Mouse (Mus musculus) gastrocnemius, adult 2 months (tissue): Measurements from ENCODE around the gene Rfpl4. TPM values are rescaled to one million over a fixed set of nuclear protein-coding genes. Genes with fewer than 3 reads are reported as not detected.
"Not testable (repeated sequence)": the region's sequence is repeated elsewhere in the genome, so short reads cannot be mapped to it uniquely, and the experiment has no call there.

Experiments used
- DNase-seq: peaks from one replicate; pipeline ENCODE4 v3.0.0; 2022
- H3K27ac ChIP-seq: fragments of 200-600 bp; 2 replicates; pipeline ENCODE4 v1.8.1; 2022; ENCODE audit warnings: mild to moderate bottlenecking
- H3K4me3 ChIP-seq: fragments of 200-600 bp; 2 replicates; pipeline ENCODE4 v1.8.1; 2022; ENCODE audit warnings: mild to moderate bottlenecking, moderate library complexity
- CTCF ChIP-seq: fragments of 200-600 bp; IDR thresholded peaks from 2 replicates; pipeline ENCODE4 v1.8.1; 2022; ENCODE audit warnings: antibody characterized with exemption, mild to moderate bottlenecking, moderate library complexity
- intact Hi-C: fragments of 180-260 bp; cut with DNase I; formaldehyde crosslinking; loops from one replicate; pipeline ENCODE4 v1.15.1; 2025
- total RNA-seq, 2 experiments: library from RNA; stranded (reverse); gene quantifications; 2 replicates each; pipeline ENCODE4 v1.2.3; 2021

Gene Rfpl4
- total RNA-seq, 2 experiments from 2014 or later = not detected

DNA sequence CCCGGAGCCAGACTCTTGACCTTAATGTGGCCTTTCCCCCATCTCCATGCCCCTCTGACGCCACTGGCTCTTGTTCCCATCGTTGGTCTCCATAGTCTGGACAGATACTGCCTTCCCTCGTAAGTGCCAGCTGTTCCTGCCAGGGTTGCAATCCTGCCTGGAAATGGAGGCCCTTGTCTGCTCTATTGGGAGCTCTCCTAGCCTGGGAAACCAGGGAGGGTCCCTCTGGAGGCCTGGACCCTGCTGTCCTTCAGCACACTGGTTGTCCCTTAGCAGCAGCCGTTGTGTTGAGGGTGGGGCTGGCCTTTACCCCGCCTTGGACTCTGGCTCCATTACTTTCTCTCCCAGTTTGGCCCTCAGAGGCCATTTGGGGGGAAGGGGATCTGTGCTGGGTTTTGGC lies 24.4 kb downstream of the Rfpl4 start:
- H3K27ac ChIP-seq = peak overlapping the region; percentile 24; the same call in 1 of the 2 replicates
- intact Hi-C loops = no loop called here
- no peak for DNase-seq
- TF ChIP-seq CTCF = no peak
- no peak overlapping the region for H3K4me3 ChIP-seq

DNA sequence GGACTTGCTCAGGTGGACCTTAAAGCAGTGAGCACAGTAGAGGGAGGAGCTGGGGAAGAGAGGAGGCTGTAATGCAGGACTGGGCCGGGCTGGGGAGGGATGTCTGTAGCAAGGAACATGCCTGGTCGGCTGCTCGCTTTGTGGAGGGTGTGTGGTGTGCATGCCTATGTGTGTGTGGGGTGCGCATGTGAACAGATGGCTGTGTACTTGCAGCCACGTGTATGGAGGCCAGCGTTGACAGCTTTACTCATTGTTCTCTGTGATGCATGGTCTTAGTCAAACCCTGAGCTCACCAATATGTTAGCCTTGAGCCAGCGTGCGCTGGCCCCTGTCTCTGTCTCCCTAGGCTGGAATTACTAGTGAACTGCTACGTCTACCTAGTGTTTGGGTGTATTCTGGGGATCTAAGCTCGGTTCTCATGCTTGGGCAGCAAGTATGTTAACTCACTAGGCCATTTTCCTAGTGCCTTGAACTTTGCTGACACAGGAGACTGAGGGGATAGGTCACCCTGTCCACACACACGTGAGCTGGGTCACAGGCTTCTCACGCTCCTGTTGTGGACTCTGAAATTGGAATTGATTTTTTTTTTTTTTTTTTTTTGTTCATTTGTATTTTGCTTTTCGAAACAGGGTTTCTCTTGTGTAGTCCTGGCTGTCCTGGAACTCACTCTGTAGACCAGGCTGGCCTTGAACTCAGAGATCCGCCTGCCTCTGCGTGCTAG lies 25.6 kb downstream of the Rfpl4 start:
- intact Hi-C loops = no loop called here
- Histone ChIP-seq H3K27ac (no peak overlapping the region), H3K4me3 (no peak overlapping the region)
- no peak for DNase-seq
- no peak for TF ChIP-seq CTCF

- no peak for TF ChIP-seq CTCF
- no peak for DNase-seq
- H3K4me3 ChIP-seq = no peak overlapping the region
- intact Hi-C loops = no loop called here
- no peak overlapping the region for H3K27ac ChIP-seq
Observed at GRCm38 (mm10) chr7:5089853-5090252, 26.9 kb downstream of the Rfpl4 start.

- no peak for DNase-seq
- H3K4me3 ChIP-seq = no peak overlapping the region
- intact Hi-C loops = no loop called here
- TF ChIP-seq CTCF = no peak
- no peak overlapping the region for H3K27ac ChIP-seq
Observed at GRCm38 (mm10) chr7:5087886-5088285, 28.9 kb downstream of the Rfpl4 start.

DNA sequence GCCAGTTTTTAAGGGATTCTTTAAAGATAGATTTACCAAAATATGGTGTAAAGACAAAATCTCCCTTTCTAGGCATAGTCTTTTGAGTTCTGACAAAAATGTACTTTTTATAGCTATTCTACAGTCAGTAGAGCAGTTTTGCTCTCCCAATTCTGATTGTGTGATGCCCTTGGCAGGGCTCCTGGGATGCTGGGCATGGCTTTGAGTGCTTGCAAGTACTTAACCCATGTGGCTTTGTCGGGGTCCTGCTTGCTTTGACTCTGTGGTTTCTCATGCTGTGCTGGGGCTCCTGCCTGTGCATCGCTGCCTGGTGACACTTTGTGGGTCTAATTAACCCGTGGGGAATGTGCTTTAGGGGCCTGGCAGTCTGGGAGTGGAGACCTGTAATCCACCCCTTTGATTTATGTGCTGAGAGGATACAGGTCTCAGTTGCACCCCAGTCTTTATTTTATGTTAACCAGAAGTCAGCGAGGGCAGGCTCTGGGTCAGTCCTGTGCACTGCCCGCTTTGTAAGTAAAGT lies 29.8 kb downstream of the Rfpl4 start:
- no peak overlapping the region for H3K4me3 ChIP-seq
- intact Hi-C loops = no loop called here
- no peak for DNase-seq
- H3K27ac ChIP-seq = no peak overlapping the region
- TF ChIP-seq CTCF = no peak

GRCm38 (mm10) chr7:5085512-5085911 lies 31.2 kb downstream of the Rfpl4 start:
- DNase-seq = no peak
- intact Hi-C loops = no loop called here
- TF ChIP-seq CTCF = no peak
- Histone ChIP-seq H3K4me3 (no peak overlapping the region), H3K27ac (no peak overlapping the region)

DNA sequence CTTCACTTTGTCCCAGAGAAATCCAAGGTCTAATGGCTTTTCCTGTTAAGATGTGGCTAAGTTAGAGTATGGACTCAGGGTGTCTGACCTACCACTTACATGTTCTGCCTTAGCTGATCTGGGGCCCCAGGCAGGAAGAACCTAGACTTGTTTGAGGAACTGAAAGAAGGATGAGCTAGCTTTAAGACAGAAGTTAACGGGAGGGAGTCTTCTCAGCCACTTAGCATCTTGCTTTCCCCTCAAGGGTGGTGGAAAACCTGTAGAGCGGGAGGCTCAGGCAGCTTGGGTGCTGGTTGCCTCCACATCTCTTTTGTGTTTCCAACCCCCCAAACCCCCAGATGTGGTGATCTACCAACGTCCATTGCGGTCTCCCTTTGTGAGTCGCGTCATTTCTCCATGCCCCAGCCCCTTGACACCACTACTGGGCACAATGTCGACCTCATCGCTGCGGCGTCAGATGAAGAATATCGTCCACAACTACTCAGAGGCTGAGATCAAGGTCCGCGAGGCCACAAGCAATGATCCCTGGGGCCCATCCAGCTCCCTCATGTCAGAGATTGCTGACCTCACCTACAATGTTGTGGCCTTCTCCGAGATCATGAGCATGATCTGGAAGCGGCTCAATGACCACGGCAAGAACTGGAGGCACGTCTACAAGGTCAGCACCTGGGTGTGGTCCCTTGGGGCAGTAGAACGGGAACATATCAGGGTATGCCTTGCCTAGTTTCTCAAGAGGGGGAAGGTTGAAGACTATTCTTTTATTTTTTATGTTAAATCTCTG lies 33.2 kb downstream of the Rfpl4 start:
- no peak for TF ChIP-seq CTCF
- no peak overlapping the region for H3K4me3 ChIP-seq
- peak overlapping the region; percentile 35; the same call in 1 of the 2 replicates for H3K27ac ChIP-seq
- intact Hi-C loops = no loop called here
- DNase-seq = no peak

- no peak for DNase-seq
- H3K4me3 ChIP-seq = peak overlapping the region; percentile 13
- intact Hi-C loops = loop anchor here (2.0 kb wide), 1 partner anchor 43 kb away; the partner anchor contains the start of gene Rasl2-9
Observed at GRCm38 (mm10) chr7:5081939-5082338, 34.8 kb downstream of the Rfpl4 start.

GRCm38 (mm10) chr7:5081241-5081640 lies 35.5 kb downstream of the Rfpl4 start:
- peak overlapping the region; percentile 97 for H3K27ac ChIP-seq
- no peak for TF ChIP-seq CTCF
- intact Hi-C loops = loop anchor here (2.0 kb wide), 1 partner anchor 44 kb away; the partner anchor contains the start of gene Rasl2-9
- peak overlapping the region; percentile 100 for H3K4me3 ChIP-seq
- DNase-seq = no peak

More at GRCm38 (mm10) chr7:5081939-5082338, 34.8 kb downstream of the Rfpl4 start:
- TF ChIP-seq CTCF = no peak
- H3K27ac ChIP-seq = no peak overlapping the region; the same call in 1 of the 2 replicates

- Histone ChIP-seq H3K4me3 (peak overlapping the region; percentile 100), H3K27ac (peak overlapping the region; percentile 97)
- intact Hi-C loops = loop anchor here (1.0 to 2.0 kb wide), 2 partner anchors 19 to 44 kb away; partner anchors contain the start of genes Rasl2-9 and U2af2
- TF ChIP-seq CTCF = no peak
- no peak for DNase-seq
Observed at GRCm38 (mm10) chr7:5080815-5081214, 35.9 kb downstream of the Rfpl4 start.

DNA sequence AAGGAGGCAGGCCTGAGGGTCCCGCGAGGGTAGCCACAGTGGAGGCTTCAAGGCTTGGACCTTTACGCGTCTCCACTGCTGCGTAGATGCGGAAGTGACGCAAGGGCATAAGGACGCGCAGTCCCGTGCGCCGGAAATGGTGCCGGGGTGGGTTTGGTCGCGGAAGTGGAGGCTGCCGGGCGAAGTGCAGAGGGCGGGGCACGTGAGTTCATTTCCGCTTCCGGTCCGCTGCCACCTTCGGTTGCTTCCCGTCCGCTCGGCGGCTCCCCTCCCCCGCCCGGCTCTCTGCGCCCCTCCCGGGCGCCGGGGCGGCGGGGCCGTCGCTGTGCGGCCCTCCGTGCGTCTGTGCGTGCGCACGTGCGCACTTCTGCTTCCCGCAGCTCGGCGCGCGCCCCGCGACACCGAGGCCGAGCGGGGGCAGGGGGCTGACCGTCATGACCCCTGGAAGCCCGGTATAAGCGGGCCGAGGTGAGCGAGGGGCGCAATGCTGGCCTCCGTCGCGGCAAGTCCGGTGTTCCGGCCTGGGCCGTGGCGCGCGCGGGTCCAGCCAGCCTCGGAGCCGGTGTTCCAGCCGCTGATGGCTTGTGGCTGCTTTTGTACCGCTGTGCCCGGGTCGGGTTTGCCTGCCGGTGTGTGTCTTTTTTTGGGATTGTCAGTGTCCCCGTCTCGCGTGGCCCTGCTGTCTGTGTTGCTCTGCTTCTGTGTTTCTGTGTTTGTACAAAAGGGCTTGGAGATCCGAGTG lies 36.6 kb downstream of the Rfpl4 start, which contains the start of gene Epn1:
Epn1 (plus strand) TSS at position 226 of the 742 bp plus-strand sequence.
- intact Hi-C loops = loop anchor here (1.0 to 2.0 kb wide), 2 partner anchors 18 to 45 kb away; partner anchors contain the start of genes Rasl2-9 and U2af2
- no peak for TF ChIP-seq CTCF
- DNase-seq = peak; percentile 99
- Histone ChIP-seq H3K27ac (peak within 1 kb of the TSS; percentile 97), H3K4me3 (peak within 1 kb of the TSS; percentile 100)

- Histone ChIP-seq H3K27ac (peak overlapping the region; percentile 97), H3K4me3 (peak overlapping the region; percentile 100)
- intact Hi-C loops = loop anchor here (1.0 to 2.0 kb wide), 2 partner anchors 17 to 45 kb away; partner anchors contain the start of genes Rasl2-9 and U2af2
- not testable (repeated sequence) for DNase-seq
Observed at GRCm38 (mm10) chr7:5079365-5080009, 37.3 kb downstream of the Rfpl4 start.
